Mouse (Mus musculus) olfactory bulb, adult 2 months (tissue): Measurements from ENCODE around the gene Ptpn14.

Experiments
- CTCF ChIP-seq: fragments of 200-500 bp; IDR thresholded peaks from 2 replicates; pipeline ENCODE4 v1.5.1; 2012; ENCODE audit warnings: low read depth, mild to moderate bottlenecking, low read length, moderate library complexity; ENCODE audit not compliant: insufficient read depth
- POLR2A ChIP-seq: fragments of 200-500 bp; IDR thresholded peaks from 2 replicates; pipeline ENCODE4 v1.6.1; 2012; ENCODE audit warnings: mild to moderate bottlenecking, low read depth, low read length, moderate library complexity; ENCODE audit not compliant: insufficient read depth

DNA sequence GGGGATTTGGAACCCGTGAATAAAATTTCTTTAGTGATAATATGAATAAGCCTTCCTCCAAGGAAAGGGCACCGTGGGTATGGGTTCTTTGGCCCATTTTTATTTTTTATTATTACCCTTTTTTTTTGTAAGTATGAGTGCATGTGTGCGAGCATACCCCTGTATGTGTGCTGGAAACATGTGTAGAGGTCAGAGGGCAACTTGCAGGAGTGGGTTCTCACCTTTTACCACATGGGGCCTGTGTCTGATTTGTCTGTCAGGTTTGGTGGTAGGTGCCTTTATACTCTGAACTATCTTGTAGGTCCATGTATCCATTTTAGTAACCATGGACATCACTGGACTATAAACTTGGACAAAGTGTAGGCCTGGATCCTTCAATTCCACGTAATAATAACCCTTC lies 195.1 kb downstream of the Ptpn14 start:
- TF ChIP-seq CTCF: no peak
- no peak for TF ChIP-seq POLR2A
